Mouse (Mus musculus) spleen, adult 18-20 months (tissue): ENCODE results near the gene 1700007K13Rik.

Experiments
- DNase-seq, 2 experiments: peaks; one replicate each; pipeline ENCODE4 v3.0.0; 2022; ENCODE audit warnings: mixed read lengths in 2 of 2

1700007K13Rik gene

DNA sequence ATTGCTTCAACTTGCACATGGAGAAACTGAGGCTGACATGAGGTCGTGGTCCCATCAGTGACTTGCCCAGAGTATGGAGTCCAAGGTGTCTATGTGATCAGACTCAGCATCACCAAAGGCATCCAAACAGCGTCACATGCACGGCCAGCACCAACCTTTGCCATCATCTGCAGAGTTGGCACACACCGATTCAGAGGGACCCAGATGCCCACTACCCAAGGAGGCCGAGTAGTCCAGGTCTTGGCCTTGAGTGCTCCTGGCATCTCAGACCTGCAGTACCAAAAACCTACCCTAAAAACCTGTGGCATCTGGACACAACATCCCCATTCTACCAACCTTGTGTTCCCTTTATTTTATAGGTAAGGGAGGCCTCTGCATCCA is 51.4 kb downstream of the 1700007K13Rik start:
- DNase-seq: no peak

DNA sequence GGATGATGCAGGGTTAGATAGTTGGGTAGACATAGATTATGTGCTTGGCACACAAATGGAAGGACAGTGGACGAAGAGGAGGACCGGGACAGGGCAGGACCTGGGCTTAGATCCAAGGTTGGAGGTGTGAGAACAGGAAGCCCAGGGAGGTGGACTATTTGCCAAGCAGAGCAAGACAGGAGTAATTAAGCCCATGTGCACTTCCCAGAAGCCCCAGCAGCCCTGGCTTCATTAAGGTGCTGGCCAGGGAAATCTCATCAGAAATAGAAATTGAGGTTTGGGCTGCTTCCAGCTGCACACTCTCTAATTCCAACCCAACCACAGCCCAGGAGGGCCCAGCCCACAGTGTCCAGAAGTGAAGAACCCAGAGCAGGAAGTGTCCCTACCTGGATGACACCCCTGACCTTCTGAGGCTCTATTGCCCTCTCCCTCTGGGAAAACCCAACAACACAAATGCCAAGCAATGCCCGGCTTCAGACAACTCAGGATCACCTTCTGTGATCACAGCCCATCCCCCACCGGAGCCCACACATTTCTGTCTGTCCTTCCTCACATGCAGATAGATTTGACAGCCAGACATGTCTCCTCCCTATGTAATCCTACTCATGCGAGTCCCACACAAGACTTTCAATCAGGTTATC is 51.9 kb downstream of the 1700007K13Rik start:
- DNase-seq: no peak

DNA sequence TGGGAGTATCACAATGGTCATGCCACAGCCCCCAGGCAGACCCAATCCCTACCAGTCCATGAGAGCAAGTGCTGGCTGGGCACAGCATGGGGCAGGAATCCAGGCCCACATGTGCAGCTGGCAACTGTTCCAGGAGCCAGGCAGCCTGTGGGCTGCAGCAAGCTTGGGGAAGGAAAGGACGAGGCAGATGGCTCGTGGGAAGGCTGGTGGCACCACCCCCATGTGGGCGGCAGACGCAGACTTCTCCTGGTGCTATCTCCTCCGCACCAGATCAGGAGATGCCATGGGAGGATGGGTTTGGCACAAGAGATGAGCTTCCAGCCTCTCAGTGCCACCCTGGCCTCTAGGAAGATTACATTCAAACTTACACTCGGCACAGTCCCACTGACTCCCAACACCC is 53.2 kb downstream of the 1700007K13Rik start:
- DNase-seq: no peak
